Comparison of ENCODE assay signal across 7 mouse cellular contexts in genomic region chr10:54074247-54074608, GRCm38 (mm10). TPM values are rescaled to one million over a fixed set of nuclear protein-coding genes. Genes with fewer than 3 reads are reported as not detected.
DNase-seq lines count a peak whose midpoint lies in the region; ATAC-seq and TF ChIP-seq lines count a peak whose summit lies in the region.

No protein-coding gene starts in this region.

- peak; percentile 3 for ATAC-seq in hindbrain, embryonic 11.5 days (ENCODE audit: low FRiP score)
- no peak for ATAC-seq in liver, embryonic 14.5 days (ENCODE audit: insufficient read depth)
- no peak for ATAC-seq in stomach, embryonic 15.5 days (ENCODE audit: insufficient read depth, low FRiP score, low read depth)

- no peak for TF ChIP-seq CTCF in cortical plate, adult 2 months (IDR thresholded peaks at IDR 0.05; ENCODE audit: extremely low read depth, insufficient read depth, low read length)
- TF ChIP-seq CTCF in liver, embryonic 14.5 days (IDR thresholded peaks at IDR 0.05; ENCODE audit: low read depth): no peak

- TF ChIP-seq POLR2A in cortical plate, adult 2 months (IDR thresholded peaks at IDR 0.05; ENCODE audit: extremely low read depth, insufficient read depth, low read length): no peak

- no peak overlapping the region for H3K27ac ChIP-seq in cortical plate, adult 2 months (ENCODE audit: insufficient read depth, low read length)
- no peak overlapping the region for H3K27ac ChIP-seq in hindbrain, embryonic 11.5 days (ENCODE audit: low read depth, low read length)
- peak overlapping the region; percentile 59 for H3K27ac ChIP-seq in liver, embryonic 14.5 days
- peak overlapping the region; percentile 74 for H3K27ac ChIP-seq in stomach, embryonic 15.5 days

- H3K9me3 ChIP-seq in hindbrain, embryonic 11.5 days (ENCODE audit: control insufficient read depth, low read length): no peaks in the 10 kb centered on the region
- no peaks in the 10 kb centered on the region for H3K9me3 ChIP-seq in liver, embryonic 14.5 days (ENCODE audit: control insufficient read depth, low read length)
- no peaks in the 10 kb centered on the region for H3K9me3 ChIP-seq in stomach, embryonic 15.5 days

- peaks cover 2% of the 10 kb centered on the region; the same call in 1 of the 2 replicates for H3K4me1 ChIP-seq in cortical plate, adult 2 months (ENCODE audit: control insufficient read depth, insufficient read depth, low read length)
- 0 out of 2 replicates have a peak, but pooled peaks cover 2% of the 10 kb centered on the region for H3K4me1 ChIP-seq in hindbrain, embryonic 11.5 days (replicated peaks; ENCODE audit: control insufficient read depth, insufficient read depth, low read length)
- peaks cover 8 to 26% of the 10 kb centered on the region in 2 experiments for H3K4me1 ChIP-seq in liver, embryonic 14.5 days (replicated peaks; ENCODE audit: control insufficient read depth in 2 of 2, insufficient read depth in 2 of 2, low read length in 1 of 2)
- peaks cover 13% of the 10 kb centered on the region; the same call in 1 of the 2 replicates for H3K4me1 ChIP-seq in stomach, embryonic 15.5 days

- H3K36me3 ChIP-seq in hindbrain, embryonic 11.5 days (ENCODE audit: control insufficient read depth, insufficient read depth, low read length): no peaks in the 10 kb centered on the region
- H3K36me3 ChIP-seq in liver, embryonic 14.5 days (replicated peaks; ENCODE audit: control insufficient read depth, insufficient read depth, low read depth): peaks cover 15% of the 10 kb centered on the region
- no peaks in the 10 kb centered on the region for H3K36me3 ChIP-seq in stomach, embryonic 15.5 days

- H3K4me3 ChIP-seq in cortical plate, adult 2 months (ENCODE audit: insufficient read depth, low read length): peak overlapping the region; percentile 65
- H3K4me3 ChIP-seq in hindbrain, embryonic 11.5 days (ENCODE audit: low read depth, low read length): peak overlapping the region; percentile 70
- peak overlapping the region; percentile 88 to 91 for H3K4me3 ChIP-seq in liver, embryonic 14.5 days (ENCODE audit: insufficient read depth in 1 of 2, low read depth in 2 of 2, low read length in 2 of 2)
- peak overlapping the region; percentile 87 for H3K4me3 ChIP-seq in stomach, embryonic 15.5 days (replicated peaks)

- WGBS in hindbrain, embryonic 11.5 days: under 1% methylated on average over 14 of the region's 14 CpGs
- under 1% methylated on average over 14 of the region's 14 CpGs for WGBS in liver, embryonic 14.5 days (ENCODE audit: insufficient replicate concordance)
- WGBS in stomach, embryonic 15.5 days: 1% methylated on average over 14 of the region's 14 CpGs

- H3K27me3 ChIP-seq in hindbrain, embryonic 11.5 days (ENCODE audit: control insufficient read depth, insufficient read depth, low read length): peaks cover 3% of the 10 kb centered on the region; the same call in 1 of the 2 replicates
- H3K27me3 ChIP-seq in liver, embryonic 14.5 days (ENCODE audit: control insufficient read depth, insufficient read depth, low read length): peaks cover 3% of the 10 kb centered on the region
- H3K27me3 ChIP-seq in stomach, embryonic 15.5 days (replicated peaks): no peaks in the 10 kb centered on the region

- peak overlapping the region; percentile 79 for H3K4me2 ChIP-seq in hindbrain, embryonic 11.5 days (replicated peaks; ENCODE audit: low read depth, low read length)
- H3K4me2 ChIP-seq in liver, embryonic 14.5 days (ENCODE audit: low read depth): peak overlapping the region; percentile 95
- peak overlapping the region; percentile 93 for H3K4me2 ChIP-seq in stomach, embryonic 15.5 days

- DNase-seq in retina, embryonic 14.5 days (ENCODE audit: low spot score): peak; percentile 16
- DNase-seq in retina, postnatal 1 day: no peak
- no peak for DNase-seq in hindbrain, embryonic 11.5 days (ENCODE audit: low spot score)
- DNase-seq in liver, embryonic 14.5 days (ENCODE audit: low read depth in 3 of 3, low spot score in 3 of 3): peak in 2 of 3 experiments; percentile 10 to 24
- no peak for DNase-seq in frontal cortex, postnatal 36 days (ENCODE audit: low spot score in 2 of 2)

- H3K9ac ChIP-seq in hindbrain, embryonic 11.5 days (ENCODE audit: low read depth, low read length): peak overlapping the region; percentile 32; the same call in 1 of the 2 replicates
- peak overlapping the region; percentile 83 for H3K9ac ChIP-seq in liver, embryonic 14.5 days (replicated peaks)
- H3K9ac ChIP-seq in stomach, embryonic 15.5 days: peak overlapping the region; percentile 68

- TF ChIP-seq EP300 in liver, embryonic 14.5 days (IDR thresholded peaks at IDR 0.05; ENCODE audit: low read depth): no peak

RNA-seq across cellular contexts. Expression of gene Man1a, which starts 2.2 kb away (rescaled TPM):
- 14.5 and 14.6 TPM in 2 replicates for polyA plus RNA-seq in cortical plate, adult 2 months (2012; rRNA removed)
- 3.0 and 3.3 TPM in 2 replicates for polyA plus RNA-seq in hindbrain, embryonic 11.5 days (2014; fragmentation: Nextera tagmentation; extraction: Ambion mirVana)
- polyA plus RNA-seq in liver, embryonic 14.5 days (2012; rRNA removed): 9.5 and 12.4 TPM in 2 replicates
- 11.5 and 12.4 TPM in 2 replicates for polyA plus RNA-seq in liver, embryonic 14.5 days (2014; fragmentation: Nextera tagmentation; extraction: Ambion mirVana)
- 12.7 and 14.1 TPM in 2 replicates for polyA plus RNA-seq in stomach, embryonic 15.5 days (2015; fragmentation: Nextera tagmentation; extraction: Ambion mirVana)

Comparison
In these comparisons a context has a peak if more than half of its experiments do, and no peak if none do; other contexts are left out.
1. DNase-seq: peak in retina, embryonic 14.5 days (single experiment) and liver, embryonic 14.5 days (2 of 3); none in retina, postnatal 1 day (single experiment), hindbrain, embryonic 11.5 days (single experiment) and frontal cortex, postnatal 36 days (0 of 2).
2. H3K27ac ChIP-seq: peak in liver, embryonic 14.5 days (single experiment) and stomach, embryonic 15.5 days (single experiment); none in cortical plate, adult 2 months (single experiment) and hindbrain, embryonic 11.5 days (single experiment).
3. H3K9ac ChIP-seq: peak in every context shown above with its lines; median percentile 83 in liver, embryonic 14.5 days; 68 in stomach, embryonic 15.5 days; 32 in hindbrain, embryonic 11.5 days.
4. Peak in every context shown above with its lines, with median percentiles within 50 percentile points of each other: H3K4me3 ChIP-seq and H3K4me2 ChIP-seq.